Mouse (Mus musculus) olfactory bulb, adult 2 months (tissue): ENCODE measurements around the gene Ewsr1. TPM values are rescaled to one million over a fixed set of nuclear protein-coding genes. Genes with fewer than 3 reads are reported as not detected.
"Not testable (repeated sequence)": the region's sequence is repeated elsewhere in the genome, so short reads cannot be mapped to it uniquely, and the experiment has no call there.

Source experiments
- H3K27ac ChIP-seq: fragments of 200-500 bp; 2 replicates; pipeline ENCODE4 v1.5.1; 2012; ENCODE audit warnings: low read depth, low read length; ENCODE audit not compliant: insufficient read depth
- H3K4me1 ChIP-seq: fragments of 200-500 bp; 2 replicates; pipeline ENCODE4 v1.6.1; 2012; ENCODE audit warnings: low read length; ENCODE audit not compliant: control insufficient read depth, insufficient read depth
- H3K4me3 ChIP-seq: fragments of 200-500 bp; 2 replicates; pipeline ENCODE4 v1.5.1; 2012; ENCODE audit warnings: mild to moderate bottlenecking, low read depth, low read length, moderate library complexity; ENCODE audit not compliant: insufficient read depth
- CTCF ChIP-seq: fragments of 200-500 bp; IDR thresholded peaks from 2 replicates; pipeline ENCODE4 v1.5.1; 2012; ENCODE audit warnings: low read depth, mild to moderate bottlenecking, low read length, moderate library complexity; ENCODE audit not compliant: insufficient read depth
- POLR2A ChIP-seq: fragments of 200-500 bp; IDR thresholded peaks from 2 replicates; pipeline ENCODE4 v1.6.1; 2012; ENCODE audit warnings: mild to moderate bottlenecking, low read depth, low read length, moderate library complexity; ENCODE audit not compliant: insufficient read depth
- WGBS: fragments of 180-500 bp; shearing (Covaris S2); methylation state at CpG from one replicate; pipeline ENCODE4 v1.1.7; 2018; 5-methylcytosine and 5-hydroxymethylcytosine counted together
- polyA plus RNA-seq: library from polyadenylated mRNA; stranded (reverse); fragments of >200 nt; gene quantifications from 2 replicates; pipeline ENCODE4 v1.2.4, GENCODE M21; 2012; ENCODE audit warnings: low replicate concordance; ENCODE audit not compliant: missing spikeins, insufficient read depth, insufficient read length

Gene Ewsr1
- polyA plus RNA-seq, 1 experiment: 1,293 TPM

DNA sequence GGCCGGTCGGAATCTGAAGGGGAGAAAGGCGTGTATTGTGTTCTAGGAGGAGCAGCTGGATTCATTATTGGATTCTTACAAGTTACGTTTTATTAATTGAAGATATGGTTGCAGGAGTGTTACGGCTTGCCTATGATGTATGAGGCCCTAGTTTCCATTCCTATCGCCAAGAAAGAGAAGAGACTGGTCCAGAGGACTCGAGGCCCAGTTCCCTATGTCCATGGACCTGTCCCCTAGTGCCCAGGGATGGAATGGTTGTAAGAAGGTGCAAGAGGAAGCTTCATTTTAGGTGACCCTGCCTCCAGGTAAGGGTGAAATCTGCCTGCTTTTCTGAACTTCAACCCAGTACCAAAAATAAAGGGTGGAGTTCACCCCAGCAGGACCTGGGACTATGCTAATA, 1.2 kb upstream of the Ewsr1 start:
- WGBS: 3% methylated on average over 7 of the region's 7 CpGs
- Histone ChIP-seq H3K4me1 (peaks cover 18% of the 10 kb centered on the region), H3K27ac (peak overlapping the region; percentile 96), H3K4me3 (peak overlapping the region; percentile 89)
- no peak for TF ChIP-seq POLR2A
- TF ChIP-seq CTCF: no peak

GRCm38 (mm10) chr11:5099576-5100183, 614 bp upstream of the Ewsr1 start:
- Histone ChIP-seq H3K4me3 (peak overlapping the region; percentile 89), H3K4me1 (peaks cover 18% of the 10 kb centered on the region), H3K27ac (peak overlapping the region; percentile 96)
- TF ChIP-seq POLR2A (peak; percentile 13; the same call in 1 of the 2 replicates), CTCF (no peak)
- under 1% methylated on average over 31 of the region's 31 CpGs for WGBS

DNA sequence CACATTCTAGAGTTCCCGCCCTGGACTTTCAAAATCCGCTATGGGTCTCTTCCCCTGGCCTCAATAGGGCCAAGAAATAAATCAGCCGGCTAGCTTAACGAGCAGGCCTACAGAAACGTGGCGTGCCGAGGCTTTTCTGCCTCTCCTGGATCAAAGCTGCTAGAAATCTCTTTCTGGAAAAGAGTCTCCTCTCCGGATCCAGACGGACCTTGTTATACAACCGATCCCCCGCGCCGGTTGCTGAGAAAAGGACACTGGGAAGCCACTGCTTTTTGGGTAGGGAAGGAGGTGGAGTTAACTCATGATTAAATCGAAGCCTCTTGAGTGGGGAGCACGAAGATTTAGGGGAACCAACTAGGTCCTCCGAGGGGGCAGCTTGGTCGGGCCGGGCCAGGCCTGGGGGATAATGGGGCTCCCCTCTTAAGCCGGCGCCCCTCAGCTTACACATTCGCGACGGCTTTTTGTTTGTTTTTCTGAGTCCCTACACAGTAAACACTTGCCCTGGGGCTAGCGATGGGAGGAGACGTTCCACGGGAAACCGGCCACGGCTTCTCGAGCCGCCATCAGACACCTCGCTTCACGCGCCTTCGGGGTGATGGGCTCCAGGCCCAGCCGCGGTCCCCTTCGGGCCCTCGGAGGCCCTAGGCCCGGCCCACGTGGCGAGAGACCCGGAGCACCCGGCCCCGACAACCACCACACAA, 881 bp downstream of the Ewsr1 start:
- TF ChIP-seq POLR2A (no peak), CTCF (no peak)
- Histone ChIP-seq H3K4me1 (peaks cover 13% of the 10 kb centered on the region), H3K4me3 (peak overlapping the region; percentile 89), H3K27ac (peak overlapping the region; percentile 98)
- under 1% methylated on average over 44 of the region's 44 CpGs for WGBS

GRCm38 (mm10) chr11:5096480-5097020, 2.5 kb downstream of the Ewsr1 start:
- WGBS: 19% methylated on average over 8 of the region's 8 CpGs
- H3K27ac ChIP-seq: no peak overlapping the region
- peaks cover 13% of the 10 kb centered on the region for H3K4me1 ChIP-seq
- H3K4me3 ChIP-seq: no peak overlapping the region
- TF ChIP-seq POLR2A (no peak), CTCF (no peak)

DNA sequence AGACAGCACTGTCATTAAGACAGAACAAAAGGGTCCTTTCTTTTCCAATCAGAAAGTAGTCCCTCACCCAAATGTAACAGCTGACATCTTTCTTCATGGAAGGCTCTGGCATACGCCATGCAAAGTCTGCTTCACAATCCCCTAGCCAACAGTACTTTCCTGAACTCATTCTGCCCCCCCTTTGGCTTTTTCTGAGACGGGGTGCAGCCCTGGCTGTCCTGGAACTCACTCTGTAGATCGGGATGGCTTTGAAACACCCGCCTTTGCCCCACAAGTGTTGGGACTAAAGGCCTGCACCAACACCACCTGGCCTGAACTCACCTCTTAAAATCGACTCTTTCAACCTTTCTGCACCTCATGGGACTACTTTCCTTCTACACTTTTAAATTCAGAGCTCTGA, 3.2 kb downstream of the Ewsr1 start:
- WGBS: 42% methylated on average over 5 of the region's 5 CpGs
- Histone ChIP-seq H3K4me1 (peaks cover 11% of the 10 kb centered on the region), H3K27ac (no peak overlapping the region), H3K4me3 (no peak overlapping the region)
- TF ChIP-seq CTCF (no peak), POLR2A (no peak)

- Histone ChIP-seq H3K27ac (no peak overlapping the region), H3K4me1 (peaks cover 6% of the 10 kb centered on the region), H3K4me3 (no peak overlapping the region)
- 18% methylated on average over 2 of the region's 2 CpGs for WGBS
- TF ChIP-seq POLR2A (no peak), CTCF (no peak)
Measured at GRCm38 (mm10) chr11:5091706-5092105, 7.4 kb downstream of the Ewsr1 start.

- H3K4me3 ChIP-seq: no peak overlapping the region
- TF ChIP-seq POLR2A: no peak
- no peak for TF ChIP-seq CTCF
- no peak overlapping the region for H3K27ac ChIP-seq
- no peaks in the 10 kb centered on the region for H3K4me1 ChIP-seq
- 94% methylated on average over 1 of the region's 1 CpGs for WGBS
Measured at GRCm38 (mm10) chr11:5089147-5089546, 9.9 kb downstream of the Ewsr1 start.

- not testable (repeated sequence) for H3K4me1 ChIP-seq, H3K4me3 ChIP-seq, H3K27ac ChIP-seq
- 75% methylated on average over 4 of the region's 5 CpGs for WGBS
Measured at GRCm38 (mm10) chr11:5076843-5077242, 22.2 kb downstream of the Ewsr1 start.

GRCm38 (mm10) chr11:5075760-5076159, 23.3 kb downstream of the Ewsr1 start:
- H3K4me1 ChIP-seq: no peaks in the 10 kb centered on the region
- TF ChIP-seq POLR2A: no peak
- TF ChIP-seq CTCF: no peak
- no peak overlapping the region for H3K4me3 ChIP-seq
- H3K27ac ChIP-seq: no peak overlapping the region
